Mouse (Mus musculus): ENCODE data around the gene Ncln.

DNA sequence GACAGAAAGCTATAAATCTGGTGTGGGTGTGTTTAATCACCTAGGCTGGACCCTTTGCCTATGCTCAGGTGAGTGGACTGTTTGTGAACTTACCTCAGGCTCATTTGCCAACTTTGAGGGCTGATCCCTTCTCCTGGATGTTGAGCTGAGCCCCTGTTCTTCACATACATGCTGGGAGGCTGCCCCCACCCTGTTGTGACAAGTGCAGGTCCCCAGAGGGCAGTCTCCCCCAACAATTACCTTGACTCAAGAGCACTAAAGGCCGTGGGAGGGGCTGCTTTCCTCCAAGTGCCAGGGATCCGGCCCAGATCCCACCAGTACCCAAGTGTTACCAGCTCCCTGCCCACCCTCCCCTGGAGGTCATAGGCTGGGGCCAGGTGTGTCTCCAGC lies 11.1 kb downstream of the Ncln start:
- TF ChIP-seq POLR2A (IDR thresholded peaks at IDR 0.05; ENCODE audit: borderline replicate concordance, low read depth, low read length) (no peak), CTCF (IDR thresholded peaks at IDR 0.05; ENCODE audit: low read depth, low read length) (no peak)

Data from bone marrow macrophage, adult 2 months (primary cell).